Mouse (Mus musculus): Measurements from ENCODE around the gene Prickle1.
A peak's percentile ranks its signal among the peaks of the same experiment; 100 is the strongest.

The Prickle1 gene

GRCm38 (mm10) chr15:93595746-93596145 lies at the start of gene Prickle1:
Prickle1 (minus strand) TSS chr15:93595891.
- peak; percentile 69 to 86 for DNase-seq (ENCODE audit: low spot score in 2 of 2)

- DNase-seq (ENCODE audit: low spot score in 2 of 2): no peak
Measured at GRCm38 (mm10) chr15:93640221-93640620, 44.5 kb upstream of the Prickle1 start.

GRCm38 (mm10) chr15:93636976-93637375 lies 41.3 kb upstream of the Prickle1 start:
- no peak for DNase-seq (ENCODE audit: low spot score in 2 of 2)

GRCm38 (mm10) chr15:93635603-93636002 lies 39.9 kb upstream of the Prickle1 start:
- no peak for DNase-seq (ENCODE audit: low spot score in 2 of 2)

- no peak for DNase-seq (ENCODE audit: low spot score in 2 of 2)
Measured at GRCm38 (mm10) chr15:93634536-93634935, 38.8 kb upstream of the Prickle1 start.

- no peak for DNase-seq (ENCODE audit: low spot score in 2 of 2)
Measured at GRCm38 (mm10) chr15:93630001-93630541, 34.4 kb upstream of the Prickle1 start.

- DNase-seq (ENCODE audit: low spot score in 2 of 2): no peak
Measured at GRCm38 (mm10) chr15:93629201-93629600, 33.5 kb upstream of the Prickle1 start.

- no peak for DNase-seq (ENCODE audit: low spot score in 2 of 2)
Measured at GRCm38 (mm10) chr15:93627836-93628797, 32.4 kb upstream of the Prickle1 start.

- no peak for DNase-seq (ENCODE audit: low spot score in 2 of 2)
Measured at GRCm38 (mm10) chr15:93619551-93619950, 23.9 kb upstream of the Prickle1 start.

GRCm38 (mm10) chr15:93618442-93619150 lies 22.9 kb upstream of the Prickle1 start:
- no peak for DNase-seq (ENCODE audit: low spot score in 2 of 2)

- no peak for DNase-seq (ENCODE audit: low spot score in 2 of 2)
Measured at GRCm38 (mm10) chr15:93616277-93616676, 20.6 kb upstream of the Prickle1 start.

- DNase-seq (ENCODE audit: low spot score in 2 of 2): no peak
Measured at GRCm38 (mm10) chr15:93615031-93615430, 19.3 kb upstream of the Prickle1 start.

GRCm38 (mm10) chr15:93613606-93614005 lies 17.9 kb upstream of the Prickle1 start:
- no peak for DNase-seq (ENCODE audit: low spot score in 2 of 2)

- no peak for DNase-seq (ENCODE audit: low spot score in 2 of 2)
Measured at GRCm38 (mm10) chr15:93611536-93612300, 16.0 kb upstream of the Prickle1 start.

GRCm38 (mm10) chr15:93610721-93611201 lies 15.1 kb upstream of the Prickle1 start:
- DNase-seq (ENCODE audit: low spot score in 2 of 2): no peak

- no peak for DNase-seq (ENCODE audit: low spot score in 2 of 2)
Measured at GRCm38 (mm10) chr15:93610288-93610687, 14.6 kb upstream of the Prickle1 start.

GRCm38 (mm10) chr15:93602850-93603249 lies 7.2 kb upstream of the Prickle1 start:
- DNase-seq (ENCODE audit: low spot score in 2 of 2): no peak

- no peak for DNase-seq (ENCODE audit: low spot score in 2 of 2)
Measured at GRCm38 (mm10) chr15:93601461-93602015, 5.8 kb upstream of the Prickle1 start.

GRCm38 (mm10) chr15:93596991-93597390 lies 1.3 kb upstream of the Prickle1 start:
- no peak for DNase-seq (ENCODE audit: low spot score in 2 of 2)

GRCm38 (mm10) chr15:93596285-93596684 lies 594 bp upstream of the Prickle1 start:
- DNase-seq (ENCODE audit: low spot score in 2 of 2): peak in 1 of 2 experiments; percentile 61
